Mouse (Mus musculus) thymus, adult 18-20 months (tissue): ENCODE measurements around the gene Smco3.
"Not testable (repeated sequence)": the region's sequence is repeated elsewhere in the genome, so short reads cannot be mapped to it uniquely, and the experiment has no call there.

ENCODE experiments used
- DNase-seq, 2 experiments: peaks; one replicate each; pipeline ENCODE4 v3.0.0; 2022; ENCODE audit warnings: mixed read lengths in 2 of 2

Smco3 gene

GRCm38 (mm10) chr6:136835352-136835751, at the start of gene Smco3:
Smco3 (minus strand) TSS chr6:136835452.
- DNase-seq = no peak

DNA sequence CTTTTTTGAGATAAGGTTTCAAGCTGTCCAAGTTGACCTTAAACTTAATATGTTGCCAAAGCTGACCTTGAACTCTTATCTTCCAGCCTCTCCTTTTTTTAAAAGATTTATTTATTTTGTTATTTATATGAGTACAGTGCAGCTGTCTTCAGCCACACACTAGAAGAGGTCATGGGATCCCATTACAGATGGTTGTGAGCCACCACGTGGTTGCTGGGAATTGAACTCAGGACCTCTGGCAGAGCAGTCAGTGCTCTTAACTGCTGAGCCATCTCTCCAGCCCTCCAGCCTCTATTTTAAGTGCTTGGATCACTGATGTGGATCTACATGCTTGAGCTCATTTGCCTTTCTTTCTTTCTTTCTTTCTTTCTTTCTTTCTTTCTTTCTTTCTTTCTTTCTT, 49.5 kb upstream of the Smco3 start:
- DNase-seq = not testable (repeated sequence)

DNA sequence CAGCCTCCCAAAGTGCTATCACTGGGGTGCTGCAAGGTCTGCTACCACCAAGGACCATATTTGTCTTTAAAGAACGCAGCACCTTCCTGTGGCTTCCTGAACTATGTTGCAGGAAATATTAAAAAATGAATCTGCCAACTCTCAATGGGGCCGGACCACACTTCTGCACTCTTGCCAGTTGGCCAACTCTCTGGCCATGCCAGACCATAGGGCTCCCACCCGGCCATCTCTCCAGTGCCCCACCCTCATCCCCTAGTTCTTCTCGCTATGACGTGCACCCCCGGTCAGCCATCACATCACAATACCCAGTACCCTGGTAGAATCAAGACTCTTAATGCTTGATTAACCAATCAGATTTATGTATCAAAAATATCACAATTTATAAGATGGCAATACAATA, 48.7 kb upstream of the Smco3 start:
- DNase-seq = no peak

DNA sequence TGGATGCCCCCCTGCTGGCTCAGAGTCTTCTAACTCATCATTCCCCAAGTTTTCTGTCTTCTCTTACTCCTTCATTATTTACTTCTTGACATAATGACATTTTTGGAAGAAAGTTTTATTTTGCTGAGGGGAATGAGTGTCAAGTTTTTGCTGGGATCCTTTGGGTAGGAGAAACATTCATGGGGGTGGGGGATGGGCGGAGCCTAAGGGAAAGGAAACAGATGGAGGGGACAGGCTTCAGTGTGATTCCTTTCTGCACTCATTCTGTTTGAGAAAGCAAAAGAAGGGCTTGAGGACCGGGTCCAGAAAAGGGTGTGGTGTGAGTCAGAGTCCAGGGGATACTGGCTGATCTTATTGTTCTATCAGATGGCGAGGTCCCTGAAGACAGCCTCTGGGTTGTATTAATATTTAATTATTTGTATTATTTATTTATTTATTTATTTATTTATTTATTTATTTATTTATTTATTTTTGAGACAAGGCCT, 48.2 kb upstream of the Smco3 start:
- no peak for DNase-seq

- no peak for DNase-seq
Observed at GRCm38 (mm10) chr6:136881678-136882077, 46.4 kb upstream of the Smco3 start.

DNA sequence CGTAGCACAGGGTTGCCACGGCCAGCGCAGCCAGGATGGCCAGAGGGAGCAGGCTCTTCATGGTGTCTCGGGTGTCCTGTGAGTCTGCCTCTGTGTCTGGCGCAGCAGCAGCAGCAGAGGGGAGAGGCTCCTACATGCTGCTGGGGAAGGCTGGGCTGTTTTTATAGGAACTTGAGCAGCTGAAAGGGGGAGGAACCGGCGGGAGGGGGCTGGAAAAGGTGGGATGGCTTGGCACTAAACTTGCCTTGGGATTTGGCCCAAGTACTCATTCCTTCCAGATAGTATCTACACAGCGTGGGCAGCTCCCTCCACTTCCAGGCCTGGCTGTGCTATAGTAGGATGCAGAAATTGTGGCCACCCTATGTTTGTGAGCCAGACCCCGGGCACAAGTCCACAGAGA, 40.4 kb upstream of the Smco3 start, which contains the start of gene Mgp:
Gene Mgp (minus strand): TSS at position 154 of the 400 bp plus-strand sequence.
- no peak for DNase-seq

DNA sequence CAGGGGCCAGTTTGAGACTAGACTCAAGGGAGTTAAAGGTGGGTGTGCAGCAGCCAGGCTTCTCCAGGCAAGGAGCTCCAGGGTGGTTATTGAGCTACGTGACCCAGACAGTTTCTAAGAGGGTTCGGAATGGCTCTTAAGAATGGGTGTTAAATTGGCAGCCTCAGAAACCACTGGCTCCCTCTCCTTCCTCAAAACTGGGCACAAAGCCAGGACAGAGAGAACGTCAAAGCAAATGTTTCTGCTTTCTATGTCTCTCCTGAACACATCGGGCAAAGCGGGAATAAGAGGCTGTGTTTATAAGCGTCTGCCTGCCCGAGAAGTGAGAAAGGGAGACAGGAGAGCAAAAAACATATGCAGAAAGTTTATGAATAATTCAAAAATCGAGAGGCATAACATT, 39.3 kb upstream of the Smco3 start:
- no peak for DNase-seq

DNA sequence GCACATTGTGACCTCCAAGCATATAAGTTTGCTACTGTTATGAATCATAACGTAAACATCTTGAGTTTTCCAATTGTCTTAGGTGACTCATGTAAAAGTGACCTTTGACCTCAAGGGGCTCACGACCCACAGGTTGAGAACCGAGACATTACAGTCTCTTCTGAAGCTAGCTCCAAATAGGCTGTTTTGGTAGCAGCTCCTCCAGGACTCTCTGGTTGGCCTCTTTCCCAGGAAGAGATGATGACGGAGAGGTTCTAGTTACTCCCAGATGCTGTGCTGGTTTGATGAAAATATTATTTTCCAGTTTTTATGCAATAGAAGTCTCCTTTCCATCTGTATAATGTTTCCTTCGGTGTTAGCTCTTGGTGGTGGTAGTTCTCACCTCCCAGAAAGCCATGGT, 33.7 kb upstream of the Smco3 start:
- no peak for DNase-seq

GRCm38 (mm10) chr6:136866150-136866549, 30.9 kb upstream of the Smco3 start:
- no peak for DNase-seq

- no peak for DNase-seq
Observed at GRCm38 (mm10) chr6:136865360-136865759, 30.1 kb upstream of the Smco3 start.

DNA sequence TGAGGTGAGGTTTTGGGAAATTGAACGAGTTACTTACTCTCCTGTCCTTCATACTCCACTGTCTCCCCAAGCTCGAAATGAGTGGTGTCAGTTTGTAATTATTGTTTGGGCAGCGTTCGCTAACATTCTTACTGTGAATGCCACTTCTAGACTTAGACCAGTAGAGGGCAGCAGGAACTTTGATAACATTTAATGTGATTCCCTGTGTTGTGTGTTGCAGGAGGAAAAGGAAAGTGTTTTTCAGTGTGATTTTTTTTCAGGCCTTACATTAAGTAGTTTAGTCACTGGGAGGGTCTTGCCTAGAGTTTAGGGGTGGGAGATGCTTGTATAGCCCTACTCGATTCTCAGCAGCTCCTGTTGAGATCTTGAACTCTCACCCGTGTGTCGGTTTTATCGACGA, 25.8 kb upstream of the Smco3 start:
- DNase-seq = no peak

DNA sequence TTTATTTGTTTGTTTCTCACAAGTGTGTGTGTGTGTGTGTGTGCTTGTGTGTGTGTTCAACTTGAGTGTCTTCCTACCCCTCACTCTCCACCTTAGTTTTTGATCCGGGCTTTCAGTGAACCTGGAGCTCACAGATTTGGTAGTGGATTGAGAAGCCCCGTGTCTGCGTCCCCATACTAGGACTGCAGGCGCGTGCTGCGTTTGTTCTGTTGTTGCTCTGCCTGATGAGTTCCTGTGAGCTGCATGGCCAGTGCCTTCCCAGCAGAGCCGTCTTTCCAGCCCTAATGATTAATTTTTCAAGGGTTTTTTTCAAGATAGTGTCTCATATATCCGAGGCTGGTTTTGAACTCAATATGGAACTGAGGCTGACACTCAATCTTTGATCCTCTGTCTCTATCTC, 23.2 kb upstream of the Smco3 start:
- DNase-seq = no peak

DNA sequence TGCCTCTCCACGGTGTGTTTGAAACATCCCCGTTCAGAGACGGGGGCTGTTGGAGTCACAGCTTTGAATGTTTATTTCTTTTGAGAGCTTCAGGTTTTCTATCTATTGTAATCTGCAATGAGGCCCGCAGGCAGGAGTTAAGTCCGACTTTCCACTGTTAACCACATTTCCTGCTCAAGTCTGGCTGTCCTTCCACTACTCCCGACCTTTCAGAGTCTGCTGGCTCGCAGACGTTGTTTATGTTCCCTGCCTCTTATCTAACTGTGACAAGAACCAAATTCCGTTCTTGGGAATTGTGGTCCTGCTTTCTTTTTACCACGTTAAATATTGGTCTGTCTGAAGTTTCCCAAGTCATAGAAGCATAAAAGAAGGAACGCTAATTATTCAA, 22.6 kb upstream of the Smco3 start:
- DNase-seq = no peak

- DNase-seq = peak; percentile 46 to 61
Observed at GRCm38 (mm10) chr6:136857186-136857872, 22.1 kb upstream of the Smco3 start, which contains the start of gene Art4. Art4 (minus strand) TSS chr6:136857733.

GRCm38 (mm10) chr6:136856071-136856636, 20.9 kb upstream of the Smco3 start:
- peak in 1 of 2 experiments; percentile 52 for DNase-seq

DNA sequence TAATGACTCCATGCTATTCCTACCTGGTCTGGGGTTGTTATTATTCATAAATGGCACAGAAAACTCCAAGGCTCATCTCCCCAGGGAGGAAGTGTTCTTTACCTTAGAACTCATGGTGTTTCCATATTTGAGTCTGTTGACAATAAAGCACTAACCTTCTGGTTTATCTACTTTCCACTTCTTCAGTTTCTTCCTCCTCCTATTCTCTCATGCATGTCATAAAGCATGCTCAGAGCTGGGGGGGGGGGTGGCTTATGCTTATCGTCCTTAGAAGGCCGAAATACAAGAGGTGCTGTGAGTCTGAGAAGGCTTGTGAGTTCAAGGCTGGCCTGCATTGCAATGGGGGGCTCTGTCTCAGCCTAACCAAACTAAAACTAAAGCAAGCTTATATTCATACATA, 19.9 kb upstream of the Smco3 start:
- no peak for DNase-seq

GRCm38 (mm10) chr6:136854361-136854781, 19.1 kb upstream of the Smco3 start:
- peak; percentile 48 to 79 for DNase-seq

- peak in 1 of 2 experiments; percentile 31 for DNase-seq
Observed at GRCm38 (mm10) chr6:136852762-136853161, 17.5 kb upstream of the Smco3 start.

- DNase-seq = no peak
Observed at GRCm38 (mm10) chr6:136852348-136852747, 17.1 kb upstream of the Smco3 start.

- no peak for DNase-seq
Observed at GRCm38 (mm10) chr6:136850267-136850666, 15.0 kb upstream of the Smco3 start.

DNA sequence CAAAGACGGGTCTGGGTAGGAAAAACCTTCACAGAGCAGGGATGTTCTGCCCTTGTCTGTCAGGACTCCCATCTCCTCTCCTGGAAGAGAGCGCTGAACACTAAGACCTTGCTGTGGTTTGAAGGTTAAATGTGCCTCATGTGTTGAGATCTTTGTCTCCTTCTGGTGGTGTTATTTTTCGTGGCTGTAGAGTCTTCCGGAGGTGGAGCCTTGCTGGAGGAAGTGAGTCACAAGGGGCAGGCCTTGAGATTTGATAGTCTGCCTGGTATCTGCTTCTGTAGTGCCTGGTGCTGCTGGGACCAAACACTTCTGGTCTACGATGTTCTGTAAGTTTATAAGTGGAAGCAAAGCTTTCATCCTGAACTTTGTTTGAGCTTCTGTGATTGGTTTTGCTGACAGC, 13.7 kb upstream of the Smco3 start:
- no peak for DNase-seq

DNA sequence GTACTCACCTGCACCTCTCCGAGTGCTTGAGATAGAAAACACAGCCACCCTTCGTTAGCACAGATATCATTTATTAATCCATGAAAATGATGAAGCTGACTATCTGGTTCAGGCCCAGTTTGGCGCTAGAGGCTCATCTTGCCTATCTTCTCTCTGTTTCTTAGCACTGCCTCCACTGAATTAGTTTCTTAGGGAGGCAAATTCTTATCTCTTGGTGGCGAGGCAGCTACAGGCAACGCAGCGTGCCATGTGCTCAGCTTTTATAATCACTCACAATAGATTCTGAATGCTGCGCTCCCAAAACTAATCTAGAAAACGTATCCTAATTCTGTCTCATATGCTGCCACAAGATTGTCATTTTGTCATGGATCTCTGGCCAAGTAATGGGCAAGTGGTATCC, 13.1 kb upstream of the Smco3 start:
- no peak for DNase-seq

- DNase-seq = peak in 1 of 2 experiments; percentile 34
Observed at GRCm38 (mm10) chr6:136847790-136848189, 12.5 kb upstream of the Smco3 start.

GRCm38 (mm10) chr6:136847267-136847666, 12.0 kb upstream of the Smco3 start:
- DNase-seq = no peak
